Mouse (Mus musculus) ES-E14 (cell line): ENCODE data around the gene Ext2. TPM values are rescaled to one million over a fixed set of nuclear protein-coding genes. Genes with fewer than 3 reads are reported as not detected.

ENCODE experiments used
- DNase-seq: peaks from one replicate; pipeline ENCODE4 v3.0.0-alpha.2; 2013; ENCODE audit warnings: low read depth, low spot score
- H3K27ac ChIP-seq: 2 replicates; pipeline ENCODE4 v1.5.1; 2012; ENCODE audit warnings: low read depth, mild to moderate bottlenecking, low read length, moderate library complexity, mixed read lengths; ENCODE audit not compliant: poor library complexity, insufficient read depth, severe bottlenecking
- H3K36me3 ChIP-seq: 2 replicates; pipeline ENCODE4 v1.6.1; 2012; ENCODE audit warnings: mild to moderate bottlenecking, low read length, moderate library complexity, mixed read lengths; ENCODE audit not compliant: control insufficient read depth, poor library complexity, insufficient read depth, severe bottlenecking
- H3K4me1 ChIP-seq, 2 experiments: fragments of 150-350 bp in 1 of 2; sonication (generic) in 1 of 2; 2 replicates each; pipeline ENCODE4 v1.6.1; 2012; ENCODE audit warnings: low read length in 2 of 2, mild to moderate bottlenecking in 1 of 2, mixed read lengths in 1 of 2; ENCODE audit not compliant: control insufficient read depth in 2 of 2, insufficient read depth in 2 of 2, poor library complexity in 1 of 2
- H3K4me3 ChIP-seq, 2 experiments: fragments of 150-350 bp in 1 of 2; sonication (generic) in 1 of 2; 2 replicates each; pipeline ENCODE4 v1.5.1; 2012; ENCODE audit warnings: low read length in 2 of 2, low read depth in 1 of 2, mild to moderate bottlenecking in 1 of 2, mixed read lengths in 1 of 2; ENCODE audit not compliant: insufficient read depth in 1 of 2, poor library complexity in 1 of 2, severe bottlenecking in 1 of 2
- H3K9ac ChIP-seq: 2 replicates; pipeline ENCODE4 v1.6.1; 2012; ENCODE audit warnings: low read depth, mild to moderate bottlenecking, low read length, mixed read lengths; ENCODE audit not compliant: poor library complexity, insufficient read depth, severe bottlenecking
- H3K9me3 ChIP-seq: fragments of 150-350 bp; sonication (generic); 2 replicates; pipeline ENCODE4 v1.6.1; 2012; ENCODE audit warnings: low read depth, mild to moderate bottlenecking, low read length; ENCODE audit not compliant: control insufficient read depth, insufficient read depth
- CHD2 ChIP-seq: IDR thresholded peaks from 2 replicates; pipeline ENCODE4 v1.6.1; 2014; ENCODE audit warnings: mild to moderate bottlenecking, low read depth, low read length, inconsistent platforms
- HCFC1 ChIP-seq: IDR thresholded peaks from 2 replicates; pipeline ENCODE4 v1.6.1; 2012; ENCODE audit warnings: low read length, inconsistent platforms, borderline replicate concordance; ENCODE audit not compliant: insufficient read depth
- MAFK ChIP-seq: IDR thresholded peaks from 2 replicates; pipeline ENCODE4 v1.6.1; 2014; ENCODE audit warnings: mild to moderate bottlenecking, low read depth, low read length, inconsistent platforms; ENCODE audit not compliant: insufficient read depth
- ZC3H11A ChIP-seq: IDR thresholded peaks from 2 replicates; pipeline ENCODE4 v1.6.1; 2012; ENCODE audit warnings: low read depth, mild to moderate bottlenecking, inconsistent platforms, low read length, borderline replicate concordance
- ZNF384 ChIP-seq: IDR thresholded peaks from 2 replicates; pipeline ENCODE4 v1.6.1; 2012; ENCODE audit warnings: low read depth, low read length, inconsistent platforms
- in situ Hi-C, 2 experiments: fragments of 600-800 bp; cut with MboI; formaldehyde crosslinking; loops; one replicate each; pipeline ENCODE4 v1.15.1; 2025; ENCODE audit warnings: low sequenced_read_pairs in 2 of 2, inconsistent platforms in 1 of 2; ENCODE audit not compliant: unreplicated experiment in 2 of 2
- total RNA-seq: library from RNA; depleted of rRNA; stranded (reverse); fragments of 300-350 nt; gene quantifications from 2 replicates; pipeline ENCODE4 v1.2.3, GENCODE M21; 2012

Ext2 gene
- total RNA-seq, 1 experiment: 49.9 TPM

DNA sequence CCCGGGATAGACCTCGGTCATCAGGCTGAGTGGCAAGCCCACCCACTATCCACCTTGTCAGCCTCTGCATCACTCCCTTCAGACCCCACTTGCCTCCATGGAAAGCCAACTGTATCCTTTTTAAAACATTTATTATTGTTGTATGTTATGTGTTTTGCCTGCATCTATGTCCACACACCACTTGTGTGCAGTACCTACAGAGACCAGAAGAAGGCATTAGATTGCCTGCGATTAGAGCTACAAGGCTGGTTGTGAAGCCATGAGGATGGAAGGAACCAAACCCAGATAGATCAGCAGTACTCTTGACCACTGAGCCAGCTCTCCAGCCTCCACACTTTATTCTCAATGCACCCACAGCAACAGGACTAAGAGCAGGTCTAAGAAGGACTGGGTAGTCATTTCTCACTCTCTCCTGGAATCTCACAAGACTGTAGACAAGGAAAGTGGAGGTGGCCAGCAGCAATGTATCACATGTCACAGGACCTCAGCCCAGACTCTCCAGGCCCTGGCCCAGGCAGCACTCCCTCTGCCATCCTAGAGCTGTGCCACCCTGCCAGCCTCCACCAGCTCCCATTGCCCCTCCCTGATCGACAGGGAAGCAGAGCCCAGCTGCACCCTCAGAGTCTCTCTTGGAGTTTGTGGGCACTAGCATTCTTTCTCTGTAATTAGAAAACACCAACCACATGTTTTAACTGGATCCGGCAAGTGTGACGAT, 15.7 kb downstream of the Ext2 start:
- Histone ChIP-seq H3K4me1 (no peaks in the 10 kb centered on the region), H3K4me3 (no peak overlapping the region), H3K9me3 (no peaks in the 10 kb centered on the region), H3K27ac (no peak overlapping the region), H3K9ac (no peak overlapping the region), H3K36me3 (peaks cover 21% of the 10 kb centered on the region; the same call in 1 of the 2 replicates)
- in situ Hi-C loops: no loop called here
- no peak for DNase-seq
- no peak for TF ChIP-seq ZC3H11A
- no peak for TF ChIP-seq MAFK
- no peak for TF ChIP-seq HCFC1
- TF ChIP-seq CHD2: no peak
- TF ChIP-seq ZNF384: no peak

DNA sequence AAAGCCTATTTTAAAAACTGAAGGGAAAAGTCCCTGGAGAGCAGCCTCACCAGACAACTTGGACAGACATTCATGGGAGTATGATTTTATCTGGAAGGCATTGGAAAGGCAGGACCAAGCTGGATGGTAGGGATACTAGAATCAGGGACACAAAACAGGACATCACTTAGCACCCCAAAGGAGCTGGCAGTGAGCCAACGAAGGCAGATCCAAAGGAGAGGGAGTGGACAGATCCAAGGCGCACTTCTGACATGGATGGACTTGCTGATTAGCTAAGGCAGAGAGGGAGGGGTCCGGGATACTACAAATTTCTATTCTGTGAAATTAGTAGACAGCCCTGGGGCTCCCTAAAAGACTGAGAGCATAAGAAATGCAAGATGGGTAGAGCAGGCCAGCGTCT, 16.8 kb downstream of the Ext2 start:
- Histone ChIP-seq H3K9me3 (no peaks in the 10 kb centered on the region), H3K36me3 (peaks cover 14% of the 10 kb centered on the region; the same call in 1 of the 2 replicates), H3K9ac (no peak overlapping the region), H3K4me1 (no peaks in the 10 kb centered on the region), H3K4me3 (no peak overlapping the region), H3K27ac (no peak overlapping the region)
- TF ChIP-seq CHD2 (no peak), MAFK (no peak), ZC3H11A (no peak), ZNF384 (no peak), HCFC1 (no peak)
- in situ Hi-C loops: no loop called here
- no peak for DNase-seq

DNA sequence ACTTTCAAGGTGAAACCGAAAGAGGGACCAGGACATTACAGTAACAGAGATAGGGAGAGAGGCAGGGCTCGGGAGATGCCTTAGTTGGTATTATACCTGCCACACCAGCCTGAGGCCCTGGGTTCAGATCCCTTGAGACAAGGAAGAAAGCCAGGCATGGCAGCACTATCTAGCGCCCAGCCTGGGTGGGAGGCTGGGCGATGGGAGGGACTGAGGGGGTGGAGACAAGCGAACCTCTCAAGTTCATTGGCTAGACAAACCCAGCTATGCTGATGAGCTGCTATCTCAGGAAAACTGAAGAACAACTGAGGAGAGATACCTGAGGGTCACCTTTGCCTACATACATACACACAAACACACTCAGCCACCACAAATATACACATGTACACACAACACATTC, 17.3 kb downstream of the Ext2 start:
- H3K27ac ChIP-seq: no peak overlapping the region
- H3K9ac ChIP-seq: no peak overlapping the region
- no peaks in the 10 kb centered on the region for H3K9me3 ChIP-seq
- TF ChIP-seq HCFC1 (no peak), ZNF384 (no peak), CHD2 (no peak), ZC3H11A (no peak), MAFK (no peak)
- DNase-seq: no peak
- no peak overlapping the region for H3K4me3 ChIP-seq
- H3K36me3 ChIP-seq: peaks cover 14% of the 10 kb centered on the region; the same call in 1 of the 2 replicates
- in situ Hi-C loops: no loop called here
- no peaks in the 10 kb centered on the region for H3K4me1 ChIP-seq

DNA sequence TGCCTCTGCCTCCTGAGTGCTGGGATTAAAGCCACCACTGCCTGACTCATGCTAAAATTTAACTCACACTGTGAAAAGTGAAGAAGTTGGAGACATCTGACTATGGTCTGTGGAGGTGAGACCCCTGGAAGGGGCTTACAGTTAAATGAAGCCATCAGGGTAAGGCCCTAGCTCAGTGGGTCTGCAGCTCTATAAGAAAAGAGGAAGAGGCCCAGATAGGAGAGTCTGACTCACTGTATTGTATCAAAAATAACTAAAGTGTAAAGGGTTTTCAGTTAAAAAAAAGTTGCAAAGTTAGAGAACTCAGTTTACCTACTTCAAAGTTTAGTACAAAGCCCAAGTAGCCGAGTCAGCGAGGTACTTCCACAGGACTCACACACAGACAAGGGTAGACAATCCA, 19.4 kb downstream of the Ext2 start:
- in situ Hi-C loops: no loop called here

DNA sequence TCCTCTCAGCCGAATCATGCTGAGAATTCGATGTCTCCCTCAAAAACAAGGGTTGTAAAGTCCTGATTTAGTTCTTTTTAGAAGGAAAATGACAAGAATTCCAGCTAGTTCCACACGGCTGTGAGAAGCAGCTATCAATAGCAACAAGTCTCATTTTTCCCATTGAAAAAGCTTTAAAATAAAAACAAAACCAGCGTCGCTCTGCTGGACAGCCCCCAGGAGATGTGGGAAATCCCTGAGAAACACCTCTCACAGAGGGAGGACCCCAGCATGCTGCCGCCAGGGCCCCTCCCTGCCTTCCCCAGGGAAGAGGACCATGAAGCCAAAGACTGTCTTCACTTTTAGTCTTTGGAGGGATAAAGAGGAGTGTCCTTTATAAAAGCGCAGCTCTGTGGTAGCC, 21.3 kb downstream of the Ext2 start:
- DNase-seq: no peak
- in situ Hi-C loops: no loop called here
- Histone ChIP-seq H3K36me3 (peaks cover 9% of the 10 kb centered on the region; the same call in 1 of the 2 replicates), H3K4me3 (no peak overlapping the region), H3K9ac (no peak overlapping the region), H3K27ac (no peak overlapping the region), H3K9me3 (no peaks in the 10 kb centered on the region), H3K4me1 (no peaks in the 10 kb centered on the region)
- TF ChIP-seq MAFK (no peak), ZNF384 (no peak), ZC3H11A (no peak), CHD2 (no peak), HCFC1 (no peak)

More for the DNA sequence above, 19.4 kb downstream of the Ext2 start:
- Histone ChIP-seq H3K9me3 (no peaks in the 10 kb centered on the region), H3K4me1 (no peaks in the 10 kb centered on the region), H3K4me3 (no peak overlapping the region), H3K27ac (no peak overlapping the region), H3K36me3 (peaks cover 13% of the 10 kb centered on the region; the same call in 1 of the 2 replicates), H3K9ac (no peak overlapping the region)
- TF ChIP-seq ZNF384 (no peak), ZC3H11A (no peak), CHD2 (no peak), MAFK (no peak), HCFC1 (no peak)
- DNase-seq: no peak
